17 mouse cellular contexts compared by ENCODE assay signal in the genomic region with DNA sequence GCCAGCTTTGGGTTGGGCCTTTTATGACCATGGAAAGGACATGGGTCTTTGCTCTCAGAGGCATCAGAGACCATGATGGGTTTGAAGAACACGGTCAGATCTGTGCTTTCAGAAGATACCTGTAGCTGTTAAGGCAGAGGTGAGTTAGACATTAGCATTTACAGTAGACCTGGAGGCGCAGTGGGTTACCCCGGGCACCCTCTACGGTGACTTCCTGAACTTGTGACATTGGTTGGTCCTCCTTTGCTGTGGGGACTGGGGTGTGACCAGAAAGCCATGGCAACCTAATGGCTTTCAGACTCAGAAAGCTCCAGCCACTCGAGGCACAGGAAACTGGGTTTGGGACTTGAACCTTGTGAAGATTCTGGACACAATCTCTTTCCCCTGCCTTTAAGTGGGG.
"Had no signal": no experiment of that assay in that cellular context is flagged by ENCODE, and none has a peak within 500 bp of the region (broad histone marks: within the 10 kb centered on the region; RNA-seq: fewer than 3 reads in every experiment).

No protein-coding gene starts in this region.

- H3K36me3 ChIP-seq: limb, embryonic 12.5 days; lung, embryonic 15.5 days; midbrain, embryonic 12.5 days; neural tube, embryonic 13.5 days had no signal

- H3K9ac ChIP-seq: limb, embryonic 12.5 days; lung, embryonic 15.5 days; midbrain, embryonic 12.5 days; neural tube, embryonic 13.5 days had no signal

- H3K4me3 ChIP-seq: limb, embryonic 12.5 days; lung, embryonic 15.5 days; megakaryocyte, embryonic 14.5 days; midbrain, embryonic 12.5 days; neural tube, embryonic 13.5 days had no signal

- H3K4me2 ChIP-seq: limb, embryonic 12.5 days; lung, embryonic 15.5 days; midbrain, embryonic 12.5 days; neural tube, embryonic 13.5 days had no signal

- DNase-seq: kidney, adult 8-10 months; kidney, postnatal 25 days; layer of hippocampus, adult 9-11 months; layer of hippocampus, postnatal 36 days; lung, postnatal 14 days; retina, postnatal 1 day; right cerebral cortex, postnatal 4 days; spleen, adult 18-20 months; thymus, postnatal 36 days had no signal

- H3K9me3 ChIP-seq: limb, embryonic 12.5 days; lung, embryonic 15.5 days; midbrain, embryonic 12.5 days; neural tube, embryonic 13.5 days had no signal

- H3K4me1 ChIP-seq: neural tube, embryonic 13.5 days had no signal

- H3K27me3 ChIP-seq: lung, embryonic 15.5 days had no signal

- H3K27ac ChIP-seq: limb, embryonic 12.5 days; lung, embryonic 15.5 days; macrophage; neural tube, embryonic 13.5 days had no signal

- ATAC-seq: intestine, postnatal 0 days; midbrain, embryonic 16.5 days had no signal
